Mouse (Mus musculus) embryonic fibroblast, embryonic 13.5 days (primary cell): Measurements from ENCODE around the gene Wwox.

ENCODE experiments used
- CTCF ChIP-seq: IDR thresholded peaks from 2 replicates; pipeline ENCODE4 v1.5.1; 2011; ENCODE audit warnings: mild to moderate bottlenecking, control low read depth, low read length, moderate library complexity, borderline replicate concordance; ENCODE audit not compliant: insufficient read depth
- POLR2A ChIP-seq: IDR thresholded peaks from 2 replicates; pipeline ENCODE4 v1.6.1; 2011; ENCODE audit warnings: low read depth, mild to moderate bottlenecking, control low read depth, low read length, moderate library complexity

- TF ChIP-seq CTCF (no peak), POLR2A (no peak)
These were observed 935.5 kb downstream of the Wwox start for GRCm38 (mm10) chr8:115374957-115375356.
